Comparison of ENCODE assay signal across 15 mouse cellular contexts in genomic region chr11:55953696-55954095, GRCm38 (mm10).
"Had no signal": no experiment of that assay in that cellular context is flagged by ENCODE, and none has a peak within 500 bp of the region (broad histone marks: within the 10 kb centered on the region; RNA-seq: fewer than 3 reads in every experiment).

No protein-coding gene starts in this region.

- H3K4me2 ChIP-seq: limb, embryonic 13.5 days; liver, embryonic 12.5 days; liver, embryonic 15.5 days; midbrain, embryonic 12.5 days had no signal

- H3K27me3 ChIP-seq: limb, embryonic 13.5 days; liver, embryonic 12.5 days; liver, embryonic 15.5 days; midbrain, embryonic 12.5 days had no signal

- H3K9ac ChIP-seq: limb, embryonic 13.5 days; liver, embryonic 12.5 days; liver, embryonic 15.5 days; midbrain, embryonic 12.5 days had no signal

- DNase-seq: kidney, postnatal 25 days; layer of hippocampus, adult 9-11 months; liver; lung, adult 2 months; lung, postnatal 14 days; lung, postnatal 4 days; thymus, adult 18-20 months; thymus, postnatal 36 days had no signal

- H3K27ac ChIP-seq: kidney, postnatal 0 days; layer of hippocampus, adult 2 months; limb, embryonic 10.5 days; limb, embryonic 13.5 days; liver, embryonic 12.5 days; liver, embryonic 15.5 days; midbrain, embryonic 12.5 days had no signal

- H3K9me3 ChIP-seq: limb, embryonic 10.5 days; limb, embryonic 13.5 days; liver, embryonic 12.5 days; liver, embryonic 15.5 days; midbrain, embryonic 12.5 days had no signal

- H3K4me3 ChIP-seq: layer of hippocampus, adult 2 months; limb, embryonic 10.5 days; limb, embryonic 13.5 days; liver, embryonic 12.5 days; liver, embryonic 15.5 days; midbrain, embryonic 12.5 days had no signal

- H3K4me1 ChIP-seq: limb, embryonic 13.5 days; liver, embryonic 12.5 days; liver, embryonic 15.5 days had no signal

- ATAC-seq: liver, embryonic 12.5 days had no signal

- H3K36me3 ChIP-seq: limb, embryonic 10.5 days; limb, embryonic 13.5 days; liver, embryonic 12.5 days; liver, embryonic 15.5 days; midbrain, embryonic 12.5 days had no signal
